Mouse (Mus musculus): ENCODE results near the gene Atg101. TPM values are rescaled to one million over a fixed set of nuclear protein-coding genes. Genes with fewer than 3 reads are reported as not detected.

The Atg101 gene
- polyA plus RNA-seq, 1 experiment, result 61.3 TPM

DNA sequence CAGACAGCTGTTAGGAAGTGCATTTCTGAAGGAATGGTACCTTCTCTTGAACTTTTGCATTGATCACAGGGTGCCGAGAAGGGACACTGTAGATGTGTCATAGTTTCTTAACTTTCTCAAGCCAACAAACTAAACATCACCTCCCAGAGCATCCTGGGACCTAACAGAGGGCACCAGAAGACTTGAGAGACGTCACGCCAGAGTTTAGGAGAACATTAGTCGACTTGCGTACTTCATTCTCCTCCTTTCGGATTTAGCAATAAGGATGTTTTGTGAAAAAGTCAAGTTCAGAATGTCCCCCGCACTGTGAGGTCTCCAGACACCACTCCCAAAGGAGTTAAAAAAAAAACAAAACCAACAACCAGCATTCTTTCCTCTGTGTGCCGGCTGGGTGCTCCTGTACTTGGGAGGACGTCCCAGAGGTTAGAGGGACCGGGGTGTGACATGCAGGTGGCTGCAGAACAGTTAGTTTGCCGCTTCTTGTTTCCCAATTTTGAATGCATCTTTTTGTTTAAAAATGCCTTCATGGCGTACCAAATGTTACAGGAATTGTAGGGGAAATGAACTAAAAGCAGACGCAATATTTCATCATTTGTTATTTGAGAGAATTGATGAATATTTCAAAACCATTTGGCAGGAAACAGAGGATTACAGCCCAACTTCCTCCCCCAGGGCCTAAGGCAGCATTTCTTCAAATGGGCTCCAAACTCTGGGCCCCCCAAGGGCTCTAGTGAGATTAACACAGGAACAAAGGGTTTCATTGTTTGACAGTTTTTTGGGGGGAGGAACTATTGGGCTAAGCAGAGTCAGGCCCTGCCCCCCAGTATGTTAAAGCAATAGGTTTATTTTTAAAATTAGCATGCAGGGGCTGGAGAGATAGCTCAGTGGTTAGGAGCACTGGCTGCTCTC is 24.6 kb downstream of the Atg101 start:
- Histone ChIP-seq H3K4me3 (ENCODE audit: insufficient read depth, poor library complexity, severe bottlenecking) (no peak overlapping the region), H3ac (ENCODE audit: control insufficient read depth, insufficient read length, low read depth) (no peak overlapping the region), H3K79me2 (ENCODE audit: control insufficient read depth, insufficient read depth) (no peaks in the 10 kb centered on the region), H3K36me3 (ENCODE audit: control insufficient read depth, insufficient read depth) (no peaks in the 10 kb centered on the region), H3K79me3 (ENCODE audit: low read depth) (no peaks in the 10 kb centered on the region), H3K27me3 (ENCODE audit: control insufficient read depth, insufficient read depth, insufficient read length) (peaks cover 12% of the 10 kb centered on the region)
- TF ChIP-seq USF1 (IDR thresholded peaks at IDR 0.05; ENCODE audit: low read depth) (no peak), MYOG (IDR thresholded peaks at IDR 0.05; ENCODE audit: control insufficient read depth, extremely low read depth, insufficient read length) (no peak), CEBPB (IDR thresholded peaks at IDR 0.05; ENCODE audit: low read depth) (no peak), MYOD1 (IDR thresholded peaks at IDR 0.05; ENCODE audit: control insufficient read depth, insufficient read length, low read depth) (no peak), FOSL1 (IDR thresholded peaks at IDR 0.05; ENCODE audit: insufficient read depth, low read length, poor library complexity, severe bottlenecking) (no peak), MAX (IDR thresholded peaks at IDR 0.05) (no peak), CTCF (IDR thresholded peaks at IDR 0.05; ENCODE audit: control insufficient read depth, insufficient read depth, insufficient read length) (no peak)

DNA sequence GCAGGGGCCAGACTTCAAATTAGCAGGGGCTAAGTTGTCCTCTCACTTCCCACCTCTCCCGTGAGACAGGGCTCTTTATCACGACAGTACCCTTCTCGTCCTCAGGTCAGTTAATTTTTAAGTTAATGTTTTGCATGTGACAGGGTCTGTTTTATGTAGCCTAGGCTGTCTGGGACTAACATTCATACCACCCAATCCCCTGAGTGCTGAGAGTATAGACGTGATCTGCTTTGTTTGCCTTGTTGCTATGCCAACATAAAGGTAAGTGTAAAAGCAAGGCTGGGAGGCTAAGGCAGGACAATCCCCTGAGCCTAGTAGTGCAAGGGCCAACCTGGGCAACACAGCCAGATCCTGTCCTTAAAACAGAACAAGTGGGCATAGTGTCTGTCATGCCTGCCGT is 25.4 kb downstream of the Atg101 start:
- Histone ChIP-seq H3ac (ENCODE audit: control insufficient read depth, insufficient read length, low read depth) (no peak overlapping the region), H3K27me3 (ENCODE audit: control insufficient read depth, insufficient read depth, insufficient read length) (peaks cover 12% of the 10 kb centered on the region), H3K36me3 (ENCODE audit: control insufficient read depth, insufficient read depth) (no peaks in the 10 kb centered on the region), H3K79me2 (ENCODE audit: control insufficient read depth, insufficient read depth) (no peaks in the 10 kb centered on the region), H3K4me3 (ENCODE audit: insufficient read depth, poor library complexity, severe bottlenecking) (no peak overlapping the region), H3K79me3 (ENCODE audit: low read depth) (no peaks in the 10 kb centered on the region)
- TF ChIP-seq MAX (IDR thresholded peaks at IDR 0.05), result no peak
- TF ChIP-seq MYOG (IDR thresholded peaks at IDR 0.05; ENCODE audit: control insufficient read depth, extremely low read depth, insufficient read length), result no peak
- no peak for TF ChIP-seq USF1 (IDR thresholded peaks at IDR 0.05; ENCODE audit: low read depth)

DNA sequence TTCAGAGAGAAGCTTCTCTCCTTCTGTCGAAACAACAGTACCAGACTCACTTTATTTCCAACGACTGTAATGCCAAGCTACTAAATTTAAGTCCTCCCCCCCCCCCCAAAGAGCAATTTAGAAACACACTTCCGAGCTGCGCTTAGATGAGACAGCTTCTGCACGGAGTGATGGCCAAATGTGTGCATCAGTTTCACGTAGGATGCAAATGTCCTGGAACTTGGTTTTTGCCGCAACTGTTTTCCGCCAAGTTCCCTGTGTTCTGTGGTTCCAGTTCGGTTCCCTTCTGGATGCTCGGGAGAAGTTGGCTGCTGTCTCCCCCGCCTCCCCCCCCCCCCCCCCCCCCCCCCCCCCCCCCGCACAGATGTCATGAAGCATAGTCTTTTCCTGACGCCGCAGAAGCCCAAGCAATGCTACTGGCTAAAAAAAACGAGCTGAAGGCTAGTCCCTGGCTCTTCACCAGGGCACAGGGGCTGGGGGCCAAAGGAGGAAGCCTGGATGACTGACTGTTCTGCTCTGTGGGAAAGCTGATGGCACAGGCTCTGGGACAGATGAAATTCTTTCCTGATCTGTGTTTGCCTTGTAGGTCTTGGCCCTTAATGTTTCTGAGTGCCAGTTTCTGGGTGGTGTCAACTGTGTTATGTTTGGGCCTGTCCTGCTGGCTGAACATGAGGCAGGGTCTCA is 27.2 kb downstream of the Atg101 start:
- Histone ChIP-seq H3K79me3 (ENCODE audit: low read depth) (no peaks in the 10 kb centered on the region), H3K36me3 (ENCODE audit: control insufficient read depth, insufficient read depth) (no peaks in the 10 kb centered on the region), H3K79me2 (ENCODE audit: control insufficient read depth, insufficient read depth) (no peaks in the 10 kb centered on the region), H3K4me3 (ENCODE audit: insufficient read depth, poor library complexity, severe bottlenecking) (no peak overlapping the region), H3K27me3 (ENCODE audit: control insufficient read depth, insufficient read depth, insufficient read length) (peaks cover 12% of the 10 kb centered on the region), H3ac (ENCODE audit: control insufficient read depth, insufficient read length, low read depth) (no peak overlapping the region)
- no peak for TF ChIP-seq FOSL1 (IDR thresholded peaks at IDR 0.05; ENCODE audit: insufficient read depth, low read length, poor library complexity, severe bottlenecking)
- TF ChIP-seq MAX (IDR thresholded peaks at IDR 0.05), result no peak
- no peak for TF ChIP-seq MYOD1 (IDR thresholded peaks at IDR 0.05; ENCODE audit: control insufficient read depth, insufficient read length, low read depth)
- TF ChIP-seq MYOG (IDR thresholded peaks at IDR 0.05; ENCODE audit: control insufficient read depth, extremely low read depth, insufficient read length), result no peak

DNA sequence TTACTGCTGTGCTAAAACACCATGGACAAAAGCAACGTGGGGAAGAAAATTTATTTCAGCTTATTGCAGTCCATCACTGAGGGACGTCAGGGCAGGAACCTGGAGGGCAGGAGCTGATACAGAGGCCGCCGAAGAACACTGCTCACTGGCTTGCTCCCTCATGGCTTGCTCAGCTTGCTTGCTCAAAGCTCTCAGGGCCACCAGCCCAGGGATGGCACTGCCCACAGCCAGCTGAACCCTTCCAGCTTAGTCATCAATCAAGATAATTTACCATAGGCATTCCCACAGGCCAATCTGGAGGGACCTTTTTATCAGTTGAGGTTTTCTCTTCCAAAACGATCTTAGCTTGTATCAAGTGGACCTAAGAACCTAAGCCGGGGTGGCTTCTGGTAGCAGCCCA is 27.9 kb downstream of the Atg101 start:
- TF ChIP-seq MAX (IDR thresholded peaks at IDR 0.05) (no peak), MYOD1 (IDR thresholded peaks at IDR 0.05; ENCODE audit: control insufficient read depth, insufficient read length, low read depth) (peak; percentile 26), FOSL1 (IDR thresholded peaks at IDR 0.05; ENCODE audit: insufficient read depth, low read length, poor library complexity, severe bottlenecking) (no peak), MYOG (IDR thresholded peaks at IDR 0.05; ENCODE audit: control insufficient read depth, extremely low read depth, insufficient read length) (no peak), CTCF (IDR thresholded peaks at IDR 0.05; ENCODE audit: control insufficient read depth, insufficient read depth, insufficient read length) (no peak), USF1 (IDR thresholded peaks at IDR 0.05; ENCODE audit: low read depth) (no peak), CEBPB (IDR thresholded peaks at IDR 0.05; ENCODE audit: low read depth) (no peak)
- H3K79me2 ChIP-seq (ENCODE audit: control insufficient read depth, insufficient read depth), result no peaks in the 10 kb centered on the region
- peaks cover 5% of the 10 kb centered on the region for H3K27me3 ChIP-seq (ENCODE audit: control insufficient read depth, insufficient read depth, insufficient read length)
- no peak overlapping the region for H3K4me3 ChIP-seq (ENCODE audit: insufficient read depth, poor library complexity, severe bottlenecking)
- no peaks in the 10 kb centered on the region for H3K79me3 ChIP-seq (ENCODE audit: low read depth)
- no peaks in the 10 kb centered on the region for H3K36me3 ChIP-seq (ENCODE audit: control insufficient read depth, insufficient read depth)
- no peak overlapping the region for H3ac ChIP-seq (ENCODE audit: control insufficient read depth, insufficient read length, low read depth)

DNA sequence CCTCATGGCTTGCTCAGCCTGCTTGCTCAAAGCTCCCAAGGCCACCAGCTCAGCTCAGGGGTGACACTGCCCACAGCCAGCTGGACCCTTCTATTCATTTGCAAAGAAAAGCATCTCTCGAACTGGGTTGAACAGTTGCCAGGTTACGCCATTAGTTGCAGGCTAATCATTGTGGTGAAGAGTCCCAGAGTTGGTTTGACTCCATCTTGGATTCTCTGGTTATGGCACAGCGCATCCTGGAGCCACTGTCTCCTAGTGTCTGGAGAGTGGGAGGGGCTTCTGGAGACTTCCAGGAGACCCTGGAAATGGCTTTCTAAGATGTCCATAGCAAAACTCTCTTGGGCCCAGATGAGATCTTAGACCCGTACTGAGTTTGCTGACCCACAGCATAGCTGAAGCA is 31.3 kb downstream of the Atg101 start:
- Histone ChIP-seq H3K79me3 (ENCODE audit: low read depth) (no peaks in the 10 kb centered on the region), H3K36me3 (ENCODE audit: control insufficient read depth, insufficient read depth) (no peaks in the 10 kb centered on the region), H3K27me3 (ENCODE audit: control insufficient read depth, insufficient read depth, insufficient read length) (no peaks in the 10 kb centered on the region), H3K4me3 (ENCODE audit: insufficient read depth, poor library complexity, severe bottlenecking) (no peak overlapping the region), H3K79me2 (ENCODE audit: control insufficient read depth, insufficient read depth) (no peaks in the 10 kb centered on the region), H3ac (ENCODE audit: control insufficient read depth, insufficient read length, low read depth) (no peak overlapping the region)
- TF ChIP-seq CTCF (IDR thresholded peaks at IDR 0.05; ENCODE audit: control insufficient read depth, insufficient read depth, insufficient read length), result no peak
- no peak for TF ChIP-seq FOSL1 (IDR thresholded peaks at IDR 0.05; ENCODE audit: insufficient read depth, low read length, poor library complexity, severe bottlenecking)
- no peak for TF ChIP-seq MAX (IDR thresholded peaks at IDR 0.05)
- no peak for TF ChIP-seq USF1 (IDR thresholded peaks at IDR 0.05; ENCODE audit: low read depth)
- no peak for TF ChIP-seq MYOG (IDR thresholded peaks at IDR 0.05; ENCODE audit: control insufficient read depth, extremely low read depth, insufficient read length)
- no peak for TF ChIP-seq CEBPB (IDR thresholded peaks at IDR 0.05; ENCODE audit: low read depth)
- no peak for TF ChIP-seq MYOD1 (IDR thresholded peaks at IDR 0.05; ENCODE audit: control insufficient read depth, insufficient read length, low read depth)
